Mouse (Mus musculus) limb, embryonic 11.5 days (tissue): ENCODE results near the gene Rtn4. TPM values are rescaled to one million over a fixed set of nuclear protein-coding genes. Genes with fewer than 3 reads are reported as not detected.

Experiments used
- ATAC-seq: fragments of 200-750 bp; cut with Nextera tagmentation; 2 replicates; pipeline ENCODE4 v1.8.0; 2017; ENCODE audit warnings: low read depth; ENCODE audit not compliant: insufficient number of reproducible peaks, low FRiP score, low TSS enrichment
- DNase-seq: peaks from one replicate; pipeline ENCODE4 v3.0.0-alpha.2; 2015; ENCODE audit warnings: low spot score
- H3K27ac ChIP-seq: fragments of 300-500 bp; sonication (generic); replicated peaks from 2 replicates; pipeline ENCODE4 v1.5.1; 2014; ENCODE audit warnings: low read depth, mild to moderate bottlenecking, low read length
- H3K27me3 ChIP-seq: fragments of 300-500 bp; sonication (generic); 2 replicates; pipeline ENCODE4 v1.6.1; 2014; ENCODE audit warnings: mild to moderate bottlenecking, low read length, mixed read lengths; ENCODE audit not compliant: control insufficient read depth, insufficient read depth
- H3K36me3 ChIP-seq: fragments of 300-500 bp; sonication (generic); 2 replicates; pipeline ENCODE4 v1.6.1; 2014; ENCODE audit warnings: mild to moderate bottlenecking, low read length, moderate library complexity, mixed read lengths; ENCODE audit not compliant: control insufficient read depth, insufficient read depth
- H3K4me1 ChIP-seq: fragments of 300-500 bp; sonication (generic); 2 replicates; pipeline ENCODE4 v1.6.1; 2014; ENCODE audit warnings: low read length, mixed read lengths; ENCODE audit not compliant: control insufficient read depth, insufficient read depth
- H3K4me2 ChIP-seq: fragments of 300-500 bp; sonication (generic); 2 replicates; pipeline ENCODE4 v1.6.1; 2014; ENCODE audit warnings: low read depth, mild to moderate bottlenecking, moderate library complexity; ENCODE audit not compliant: severe bottlenecking
- H3K4me3 ChIP-seq: fragments of 300-500 bp; sonication (generic); 2 replicates; pipeline ENCODE4 v1.5.1; 2014; ENCODE audit warnings: low read depth, low read length
- H3K9ac ChIP-seq: fragments of 300-500 bp; sonication (generic); 2 replicates; pipeline ENCODE4 v1.6.1; 2014; ENCODE audit warnings: mild to moderate bottlenecking, low read length
- H3K9me3 ChIP-seq: fragments of 300-500 bp; sonication (generic); 2 replicates; pipeline ENCODE4 v1.6.1; 2016; ENCODE audit warnings: low read length; ENCODE audit not compliant: control insufficient read depth
- WGBS: fragments of 180-500 bp; shearing (Covaris S2); extraction: QIAGEN DNeasy Blood & Tissue Kit; methylation state at CpG from one replicate; pipeline ENCODE4 v1.1.7; 2014; 5-methylcytosine and 5-hydroxymethylcytosine counted together
- polyA plus RNA-seq: library from polyadenylated mRNA; unstranded; fragments of >200 nt; fragmentation: Nextera tagmentation; extraction: Ambion mirVana; gene quantifications from 2 replicates; pipeline ENCODE4 v1.2.1, GENCODE M21; 2014

Rtn4 gene
- polyA plus RNA-seq, 1 experiment from 2014 or later, result 60.7 TPM

DNA sequence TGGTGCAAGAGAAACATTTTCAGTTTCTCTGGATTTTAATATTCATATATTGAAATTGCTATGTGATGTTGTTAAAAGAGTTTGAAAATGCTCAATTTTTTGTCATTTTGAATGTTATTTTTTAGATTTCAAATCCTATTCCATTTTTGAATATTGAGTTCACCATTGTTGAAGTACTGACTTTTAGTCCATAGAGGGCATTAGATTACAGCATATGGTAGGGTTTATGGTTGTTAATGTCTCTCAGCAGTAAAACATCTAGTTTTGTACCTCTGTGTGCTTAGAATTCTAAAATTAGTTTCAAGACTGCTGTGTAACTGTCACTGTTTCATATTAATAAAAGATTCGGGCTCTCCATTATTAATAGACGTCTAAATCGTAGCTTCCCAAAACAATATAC is 22.8 kb downstream of the Rtn4 start:
- ATAC-seq, result no peak
- H3K27ac ChIP-seq, result no peak overlapping the region
- no peaks in the 10 kb centered on the region for H3K36me3 ChIP-seq
- H3K4me3 ChIP-seq, result no peak overlapping the region
- WGBS, result 92% methylated on average over 3 of the region's 3 CpGs
- no peak for DNase-seq
- H3K9me3 ChIP-seq, result no peaks in the 10 kb centered on the region
- H3K9ac ChIP-seq, result no peak overlapping the region
- H3K4me1 ChIP-seq, result peaks cover 3% of the 10 kb centered on the region; the same call in 1 of the 2 replicates
- H3K4me2 ChIP-seq, result no peak overlapping the region
- H3K27me3 ChIP-seq, result no peaks in the 10 kb centered on the region

DNA sequence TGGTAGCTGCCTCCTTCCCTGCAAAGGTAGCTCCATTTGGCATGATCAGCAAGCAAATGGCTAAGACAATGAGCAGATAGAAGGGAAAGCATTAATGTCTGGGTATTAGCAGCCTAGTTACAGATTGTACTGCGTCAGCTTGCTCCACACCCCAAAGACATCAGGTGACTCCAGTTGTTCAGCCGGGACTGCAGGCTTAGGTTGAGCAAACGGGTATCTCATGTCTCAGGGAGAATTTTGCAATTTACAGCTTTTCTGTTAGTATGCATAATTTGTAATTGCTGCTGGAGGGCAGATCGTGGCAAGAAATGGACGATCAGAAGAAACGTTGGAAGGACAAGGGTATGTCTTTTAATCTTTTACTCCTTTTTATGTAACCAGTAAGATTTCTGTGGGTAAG is 25.8 kb downstream of the Rtn4 start:
- no peaks in the 10 kb centered on the region for H3K9me3 ChIP-seq
- no peak overlapping the region for H3K27ac ChIP-seq
- H3K4me3 ChIP-seq, result no peak overlapping the region
- DNase-seq (no peak), ATAC-seq (no peak)
- no peaks in the 10 kb centered on the region for H3K27me3 ChIP-seq
- H3K4me2 ChIP-seq, result no peak overlapping the region
- H3K36me3 ChIP-seq, result no peaks in the 10 kb centered on the region
- 76% methylated on average over 6 of the region's 6 CpGs for WGBS
- peaks cover 3% of the 10 kb centered on the region; the same call in 1 of the 2 replicates for H3K4me1 ChIP-seq
- no peak overlapping the region for H3K9ac ChIP-seq

DNA sequence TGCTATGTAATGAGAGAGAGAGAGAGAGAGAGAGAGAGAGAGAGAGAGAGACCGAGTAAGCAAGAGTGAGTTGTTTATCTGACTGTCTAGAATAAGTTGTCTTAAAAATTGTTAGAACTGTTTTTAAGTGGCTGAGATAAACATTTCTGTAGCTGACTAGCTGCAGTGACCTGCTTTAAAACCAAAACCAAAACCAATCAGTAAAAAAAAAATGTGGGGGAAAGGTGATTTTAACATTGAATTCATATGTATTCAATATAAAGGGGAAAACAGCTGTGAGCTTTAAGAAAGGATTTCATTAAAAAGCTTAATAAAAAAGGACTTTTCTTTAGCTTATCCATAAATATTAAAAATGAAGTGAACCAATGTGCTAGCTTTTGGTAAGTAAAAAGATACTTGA is 26.9 kb downstream of the Rtn4 start:
- Histone ChIP-seq H3K4me3 (no peak overlapping the region), H3K27ac (no peak overlapping the region), H3K9ac (no peak overlapping the region), H3K36me3 (no peaks in the 10 kb centered on the region), H3K27me3 (no peaks in the 10 kb centered on the region), H3K9me3 (no peaks in the 10 kb centered on the region), H3K4me2 (no peak overlapping the region), H3K4me1 (peaks cover 3% of the 10 kb centered on the region; the same call in 1 of the 2 replicates)
- DNase-seq, result no peak
- no peak for ATAC-seq
- 82% methylated on average over 1 of the region's 1 CpGs for WGBS

DNA sequence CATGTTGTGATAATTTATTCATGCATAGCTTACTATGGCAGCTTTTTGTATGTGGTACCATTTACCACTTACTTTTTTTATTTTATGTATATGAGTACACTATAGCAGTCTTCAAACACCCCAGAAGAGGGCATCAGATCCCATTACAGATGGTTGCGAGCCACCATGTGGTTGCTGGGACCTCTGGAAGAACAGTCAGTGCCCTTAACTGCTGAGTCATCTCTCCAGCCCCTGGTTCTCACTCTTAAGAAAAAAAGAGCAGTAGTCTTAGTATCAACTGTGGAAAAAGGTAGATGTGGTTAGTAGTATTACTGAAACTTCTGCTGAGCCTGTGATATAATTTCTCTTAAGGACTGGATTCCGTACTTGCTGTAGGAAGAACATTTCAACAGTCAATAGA is 31.5 kb downstream of the Rtn4 start:
- H3K9me3 ChIP-seq, result no peaks in the 10 kb centered on the region
- DNase-seq, result no peak
- no peaks in the 10 kb centered on the region for H3K27me3 ChIP-seq
- H3K9ac ChIP-seq, result no peak overlapping the region
- 90% methylated on average over 2 of the region's 2 CpGs for WGBS
- no peak for ATAC-seq
- no peak overlapping the region for H3K27ac ChIP-seq
- no peak overlapping the region for H3K4me2 ChIP-seq
- no peaks in the 10 kb centered on the region for H3K4me1 ChIP-seq
- no peak overlapping the region for H3K4me3 ChIP-seq
- no peaks in the 10 kb centered on the region for H3K36me3 ChIP-seq

DNA sequence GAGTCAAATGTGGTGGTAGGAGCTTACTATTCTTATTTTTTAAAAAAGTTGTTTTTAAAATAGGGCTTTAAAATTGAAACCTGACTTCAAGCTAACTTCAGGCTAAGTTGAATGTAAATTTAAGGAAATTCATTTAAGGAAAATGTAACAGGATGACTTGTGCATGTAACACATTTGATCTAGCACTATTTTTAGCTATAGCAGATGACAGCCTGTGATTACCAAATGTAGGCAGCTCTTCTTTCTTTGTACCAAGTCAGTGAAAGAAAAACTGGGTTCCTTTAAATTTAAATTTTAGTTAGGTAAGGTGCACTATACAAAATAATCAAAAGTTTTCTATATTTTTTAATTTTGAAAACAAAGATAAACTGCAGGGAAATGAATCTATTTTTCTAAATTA is 32.4 kb downstream of the Rtn4 start:
- Histone ChIP-seq H3K4me3 (no peak overlapping the region), H3K27ac (no peak overlapping the region), H3K36me3 (no peaks in the 10 kb centered on the region), H3K4me2 (no peak overlapping the region), H3K9ac (no peak overlapping the region), H3K27me3 (no peaks in the 10 kb centered on the region), H3K4me1 (no peaks in the 10 kb centered on the region), H3K9me3 (no peaks in the 10 kb centered on the region)
- DNase-seq (no peak), ATAC-seq (no peak)

DNA sequence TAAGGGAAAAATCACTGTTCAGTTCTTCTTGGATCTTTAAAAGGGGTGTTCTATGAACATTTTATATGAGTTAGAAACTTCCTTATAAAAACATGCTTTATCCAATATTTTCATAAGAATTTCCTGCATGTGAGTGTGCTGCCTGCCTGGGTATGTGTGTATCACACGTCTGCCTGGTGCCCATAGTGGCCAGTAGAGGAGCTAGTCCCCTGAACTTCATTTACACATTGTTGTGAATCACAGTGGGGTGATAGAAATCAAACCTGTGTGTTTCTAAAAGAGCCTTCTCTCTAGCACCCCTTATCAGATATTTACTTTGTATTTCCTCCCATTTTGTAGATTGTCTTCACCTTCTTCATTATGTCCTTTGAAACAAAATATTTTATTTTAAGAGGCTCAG is 32.9 kb downstream of the Rtn4 start:
- Histone ChIP-seq H3K4me2 (no peak overlapping the region), H3K27me3 (no peaks in the 10 kb centered on the region), H3K4me3 (no peak overlapping the region), H3K9ac (no peak overlapping the region), H3K27ac (no peak overlapping the region), H3K9me3 (no peaks in the 10 kb centered on the region), H3K4me1 (no peaks in the 10 kb centered on the region), H3K36me3 (no peaks in the 10 kb centered on the region)
- DNase-seq (no peak), ATAC-seq (no peak)
- WGBS, result 74% methylated on average over 1 of the region's 1 CpGs

DNA sequence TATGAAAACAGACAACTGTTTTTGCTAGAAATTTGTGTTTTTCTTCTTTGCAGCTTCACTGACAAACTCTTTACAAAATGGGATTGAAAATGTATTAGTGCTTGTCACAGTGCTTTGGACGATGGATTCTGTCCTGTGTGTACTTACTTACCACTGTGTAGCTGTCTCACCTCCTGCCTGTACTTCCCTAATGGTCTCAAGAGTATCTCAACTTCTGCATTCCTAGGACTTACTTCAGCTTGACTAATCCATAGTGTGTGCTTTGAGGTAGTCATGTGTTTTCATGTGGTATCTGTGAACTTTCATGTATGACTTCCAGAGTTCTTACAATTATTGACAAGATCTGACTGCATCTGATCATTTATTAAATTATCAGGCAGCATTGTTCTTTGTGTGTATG is 35.2 kb downstream of the Rtn4 start:
- no peak overlapping the region for H3K9ac ChIP-seq
- H3K4me2 ChIP-seq, result no peak overlapping the region
- no peaks in the 10 kb centered on the region for H3K9me3 ChIP-seq
- no peaks in the 10 kb centered on the region for H3K4me1 ChIP-seq
- H3K27me3 ChIP-seq, result no peaks in the 10 kb centered on the region
- H3K36me3 ChIP-seq, result no peaks in the 10 kb centered on the region
- DNase-seq, result no peak
- 92% methylated on average over 1 of the region's 1 CpGs for WGBS
- no peak for ATAC-seq
- no peak overlapping the region for H3K27ac ChIP-seq
- no peak overlapping the region for H3K4me3 ChIP-seq

DNA sequence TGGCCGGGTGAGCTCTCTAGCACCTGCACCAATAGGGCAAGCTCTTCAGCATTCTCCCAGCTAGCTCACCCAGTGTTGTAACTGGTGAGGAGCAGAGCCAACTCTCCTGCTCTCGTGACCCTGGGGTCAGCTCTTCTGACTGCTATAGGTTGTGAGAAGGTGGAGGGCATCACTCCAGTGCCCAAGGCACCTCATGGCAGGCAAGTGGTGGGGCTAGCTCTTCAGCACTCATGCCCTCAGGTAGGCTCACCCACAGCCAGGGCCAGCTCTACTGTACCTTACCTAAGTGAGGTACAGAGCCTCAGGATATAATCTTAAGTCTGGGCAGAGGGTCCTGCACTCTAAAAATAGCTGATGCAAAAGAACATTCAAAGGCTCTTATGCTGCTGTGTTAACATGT is 47.0 kb downstream of the Rtn4 start:
- Histone ChIP-seq H3K27me3 (no peaks in the 10 kb centered on the region), H3K9me3 (no peaks in the 10 kb centered on the region), H3K27ac (no peak overlapping the region), H3K36me3 (no peaks in the 10 kb centered on the region), H3K4me2 (no peak overlapping the region), H3K4me1 (no peaks in the 10 kb centered on the region), H3K4me3 (no peak overlapping the region), H3K9ac (no peak overlapping the region)
- ATAC-seq, result no peak
- WGBS, result 85% methylated on average over 2 of the region's 2 CpGs
- no peak for DNase-seq

DNA sequence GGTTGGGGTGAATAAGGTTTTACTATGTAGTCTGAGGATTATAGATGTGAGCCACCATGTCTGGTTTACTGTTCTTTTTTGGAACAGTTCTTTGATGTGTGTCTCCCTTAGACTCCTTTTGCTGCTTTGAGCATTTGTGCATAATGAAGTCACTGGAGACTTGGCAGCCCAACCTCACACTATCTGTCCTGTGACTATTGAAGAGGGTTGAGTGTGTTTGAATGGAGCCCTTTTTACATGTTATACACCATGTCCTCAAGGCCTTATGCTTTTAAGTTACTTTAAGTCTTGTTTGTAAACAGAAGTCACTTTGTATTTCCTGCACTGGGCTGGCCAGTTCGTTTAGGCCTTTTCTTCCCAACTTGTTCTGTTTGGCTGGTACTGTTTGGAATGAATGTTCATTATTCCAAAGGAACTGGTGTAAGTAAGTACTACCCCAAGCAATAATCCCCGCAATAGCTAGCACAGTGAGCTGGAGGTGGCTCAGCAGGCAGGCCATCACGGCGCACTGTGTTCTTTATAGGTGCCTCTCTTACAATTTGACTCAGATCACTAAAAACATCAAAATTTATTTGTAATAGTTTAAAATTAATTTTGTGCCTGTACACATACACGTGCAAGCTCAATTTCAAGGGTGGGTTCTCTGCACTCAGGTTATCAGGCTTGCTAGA is 52.1 kb downstream of the Rtn4 start:
- DNase-seq (no peak), ATAC-seq (no peak)
- WGBS, result 91% methylated on average over 5 of the region's 5 CpGs
- Histone ChIP-seq H3K4me1 (no peaks in the 10 kb centered on the region), H3K4me2 (no peak overlapping the region), H3K9ac (no peak overlapping the region), H3K27me3 (no peaks in the 10 kb centered on the region), H3K9me3 (no peaks in the 10 kb centered on the region), H3K36me3 (peaks cover 5% of the 10 kb centered on the region), H3K27ac (no peak overlapping the region), H3K4me3 (no peak overlapping the region)
